Mouse (Mus musculus): ENCODE results near the gene C530025M09Rik.

Gene C530025M09Rik

DNA sequence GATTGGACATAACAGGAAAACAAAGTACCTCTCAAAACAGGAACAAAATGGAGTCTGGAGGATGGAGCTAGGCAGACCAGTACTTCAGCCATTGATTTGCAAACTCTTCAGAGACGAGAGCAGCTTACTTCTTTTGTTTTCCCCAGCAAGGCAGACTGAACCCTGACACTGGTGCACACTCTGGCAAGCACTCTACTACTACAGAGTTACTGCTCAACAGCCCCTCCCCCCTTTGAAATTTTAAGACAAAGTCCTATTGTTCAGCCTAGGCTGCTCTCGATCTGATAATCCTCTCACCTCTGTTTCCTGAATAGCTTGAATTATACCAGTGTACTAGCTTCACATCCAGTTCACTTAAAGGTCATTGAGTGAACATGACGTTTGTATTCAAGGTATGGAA, 32.4 kb downstream of the C530025M09Rik start:
- no peak for DNase-seq
